Mouse (Mus musculus): ENCODE results near the gene Rexo5. TPM values are rescaled to one million over a fixed set of nuclear protein-coding genes. Genes with fewer than 3 reads are reported as not detected.

Gene Rexo5
- polyA plus RNA-seq, 1 experiment, result 2.2 TPM

- Histone ChIP-seq H3K27ac (ENCODE audit: insufficient read depth, low read depth, low read length) (no peak overlapping the region), H3K27me3 (replicated peaks; ENCODE audit: control insufficient read depth, insufficient read depth, low read length) (no peaks in the 10 kb centered on the region), H3K36me3 (ENCODE audit: control insufficient read depth, insufficient read depth, low read length) (no peaks in the 10 kb centered on the region; the same call in 1 of the 2 replicates), H3K4me1 (ENCODE audit: control insufficient read depth, insufficient read depth, low read length) (no peaks in the 10 kb centered on the region), H3K4me3 (ENCODE audit: insufficient read depth, low read depth, low read length) (peak overlapping the region; percentile 84)
- no peak for DNase-seq
- TF ChIP-seq CTCF (conservative IDR thresholded peaks at IDR 0.05; ENCODE audit: insufficient read depth, insufficient read length, low read depth, low read length) (no peak), POLR2A (IDR thresholded peaks at IDR 0.05; ENCODE audit: low read depth, low read length) (no peak)
- under 1% methylated on average over 21 of the region's 21 CpGs for WGBS
These were observed 439 bp downstream of the Rexo5 start for GRCm38 (mm10) chr7:119794251-119794638.

- no peak overlapping the region for H3K27ac ChIP-seq (ENCODE audit: insufficient read depth, low read depth, low read length)
- H3K36me3 ChIP-seq (ENCODE audit: control insufficient read depth, insufficient read depth, low read length), result no peaks in the 10 kb centered on the region
- TF ChIP-seq CTCF (conservative IDR thresholded peaks at IDR 0.05; ENCODE audit: insufficient read depth, insufficient read length, low read depth, low read length) (no peak), POLR2A (IDR thresholded peaks at IDR 0.05; ENCODE audit: low read depth, low read length) (no peak)
- no peak overlapping the region for H3K4me3 ChIP-seq (ENCODE audit: insufficient read depth, low read depth, low read length)
- H3K27me3 ChIP-seq (replicated peaks; ENCODE audit: control insufficient read depth, insufficient read depth, low read length), result no peaks in the 10 kb centered on the region
- H3K4me1 ChIP-seq (ENCODE audit: control insufficient read depth, insufficient read depth, low read length), result no peaks in the 10 kb centered on the region
- no peak for DNase-seq
These were observed 1.5 kb downstream of the Rexo5 start for GRCm38 (mm10) chr7:119795311-119795710.

GRCm38 (mm10) chr7:119800488-119800887 is 6.7 kb downstream of the Rexo5 start:
- 97% methylated on average over 3 of the region's 3 CpGs for WGBS
- Histone ChIP-seq H3K27me3 (replicated peaks; ENCODE audit: control insufficient read depth, insufficient read depth, low read length) (no peaks in the 10 kb centered on the region), H3K27ac (ENCODE audit: insufficient read depth, low read depth, low read length) (no peak overlapping the region), H3K4me1 (ENCODE audit: control insufficient read depth, insufficient read depth, low read length) (no peaks in the 10 kb centered on the region), H3K4me3 (ENCODE audit: insufficient read depth, low read depth, low read length) (no peak overlapping the region), H3K36me3 (ENCODE audit: control insufficient read depth, insufficient read depth, low read length) (peaks cover under 1% of the 10 kb centered on the region; the same call in 1 of the 2 replicates)
- DNase-seq, result peak; percentile 15
- TF ChIP-seq CTCF (conservative IDR thresholded peaks at IDR 0.05; ENCODE audit: insufficient read depth, insufficient read length, low read depth, low read length), result peak; percentile 31; the same call in 1 of the 2 replicates
- TF ChIP-seq POLR2A (IDR thresholded peaks at IDR 0.05; ENCODE audit: low read depth, low read length), result no peak

GRCm38 (mm10) chr7:119800991-119801390 is 7.2 kb downstream of the Rexo5 start:
- H3K4me3 ChIP-seq (ENCODE audit: insufficient read depth, low read depth, low read length), result no peak overlapping the region
- WGBS, result 78% methylated on average over 3 of the region's 3 CpGs

GRCm38 (mm10) chr7:119807396-119807795 is 13.6 kb downstream of the Rexo5 start:
- Histone ChIP-seq H3K36me3 (ENCODE audit: control insufficient read depth, insufficient read depth, low read length) (peaks cover 2% of the 10 kb centered on the region; the same call in 1 of the 2 replicates), H3K27ac (ENCODE audit: insufficient read depth, low read depth, low read length) (no peak overlapping the region), H3K4me3 (ENCODE audit: insufficient read depth, low read depth, low read length) (no peak overlapping the region), H3K27me3 (replicated peaks; ENCODE audit: control insufficient read depth, insufficient read depth, low read length) (no peaks in the 10 kb centered on the region), H3K4me1 (ENCODE audit: control insufficient read depth, insufficient read depth, low read length) (no peaks in the 10 kb centered on the region)
- DNase-seq, result no peak
- TF ChIP-seq POLR2A (IDR thresholded peaks at IDR 0.05; ENCODE audit: low read depth, low read length), result no peak
- no peak for TF ChIP-seq CTCF (conservative IDR thresholded peaks at IDR 0.05; ENCODE audit: insufficient read depth, insufficient read length, low read depth, low read length)
- 94% methylated on average over 5 of the region's 5 CpGs for WGBS

More at GRCm38 (mm10) chr7:119800991-119801390, 7.2 kb downstream of the Rexo5 start:
- H3K27ac ChIP-seq (ENCODE audit: insufficient read depth, low read depth, low read length), result no peak overlapping the region
- no peak for TF ChIP-seq POLR2A (IDR thresholded peaks at IDR 0.05; ENCODE audit: low read depth, low read length)
- TF ChIP-seq CTCF (conservative IDR thresholded peaks at IDR 0.05; ENCODE audit: insufficient read depth, insufficient read length, low read depth, low read length), result no peak
- H3K27me3 ChIP-seq (replicated peaks; ENCODE audit: control insufficient read depth, insufficient read depth, low read length), result no peaks in the 10 kb centered on the region
- DNase-seq, result no peak
- peaks cover 2% of the 10 kb centered on the region; the same call in 1 of the 2 replicates for H3K36me3 ChIP-seq (ENCODE audit: control insufficient read depth, insufficient read depth, low read length)
- no peaks in the 10 kb centered on the region for H3K4me1 ChIP-seq (ENCODE audit: control insufficient read depth, insufficient read depth, low read length)

GRCm38 (mm10) chr7:119808723-119809122 is 14.9 kb downstream of the Rexo5 start:
- TF ChIP-seq CTCF (conservative IDR thresholded peaks at IDR 0.05; ENCODE audit: insufficient read depth, insufficient read length, low read depth, low read length), result no peak
- TF ChIP-seq POLR2A (IDR thresholded peaks at IDR 0.05; ENCODE audit: low read depth, low read length), result no peak
- 97% methylated on average over 3 of the region's 3 CpGs for WGBS
- no peaks in the 10 kb centered on the region for H3K27me3 ChIP-seq (replicated peaks; ENCODE audit: control insufficient read depth, insufficient read depth, low read length)
- no peak for DNase-seq
- H3K4me1 ChIP-seq (ENCODE audit: control insufficient read depth, insufficient read depth, low read length), result no peaks in the 10 kb centered on the region
- H3K36me3 ChIP-seq (ENCODE audit: control insufficient read depth, insufficient read depth, low read length), result peaks cover 2% of the 10 kb centered on the region; the same call in 1 of the 2 replicates
- no peak overlapping the region for H3K27ac ChIP-seq (ENCODE audit: insufficient read depth, low read depth, low read length)
- no peak overlapping the region for H3K4me3 ChIP-seq (ENCODE audit: insufficient read depth, low read depth, low read length)

GRCm38 (mm10) chr7:119835371-119835770 is 41.6 kb downstream of the Rexo5 start:
- Histone ChIP-seq H3K27me3 (replicated peaks; ENCODE audit: control insufficient read depth, insufficient read depth, low read length) (no peaks in the 10 kb centered on the region), H3K4me3 (ENCODE audit: insufficient read depth, low read depth, low read length) (no peak overlapping the region), H3K27ac (ENCODE audit: insufficient read depth, low read depth, low read length) (no peak overlapping the region), H3K4me1 (ENCODE audit: control insufficient read depth, insufficient read depth, low read length) (no peaks in the 10 kb centered on the region), H3K36me3 (ENCODE audit: control insufficient read depth, insufficient read depth, low read length) (no peaks in the 10 kb centered on the region)
- no peak for TF ChIP-seq POLR2A (IDR thresholded peaks at IDR 0.05; ENCODE audit: low read depth, low read length)
- WGBS, result 94% methylated on average over 1 of the region's 1 CpGs
- DNase-seq, result no peak

Data from kidney, adult 2 months (tissue).